Mouse (Mus musculus) left cerebral cortex, adult 8-10 months (tissue): ENCODE data around the gene Gm9844. TPM values are rescaled to one million over a fixed set of nuclear protein-coding genes. Genes with fewer than 3 reads are reported as not detected.
"Not testable (repeated sequence)": the region's sequence is repeated elsewhere in the genome, so short reads cannot be mapped to it uniquely, and the experiment has no call there.

Source experiments
- DNase-seq, 2 experiments: peaks; one replicate each; pipeline ENCODE4 v3.0.0; 2022; ENCODE audit warnings: low spot score in 2 of 2
- total RNA-seq, 4 experiments: library from RNA; stranded (reverse); gene quantifications; 2 replicates each; pipeline ENCODE4 v1.2.4; 2022

The Gm9844 gene
- total RNA-seq, 4 experiments from 2014 or later, result not detected

GRCm38 (mm10) chr7:24869080-24869479 lies 7.1 kb downstream of the Gm9844 start:
- DNase-seq, result no peak

DNA sequence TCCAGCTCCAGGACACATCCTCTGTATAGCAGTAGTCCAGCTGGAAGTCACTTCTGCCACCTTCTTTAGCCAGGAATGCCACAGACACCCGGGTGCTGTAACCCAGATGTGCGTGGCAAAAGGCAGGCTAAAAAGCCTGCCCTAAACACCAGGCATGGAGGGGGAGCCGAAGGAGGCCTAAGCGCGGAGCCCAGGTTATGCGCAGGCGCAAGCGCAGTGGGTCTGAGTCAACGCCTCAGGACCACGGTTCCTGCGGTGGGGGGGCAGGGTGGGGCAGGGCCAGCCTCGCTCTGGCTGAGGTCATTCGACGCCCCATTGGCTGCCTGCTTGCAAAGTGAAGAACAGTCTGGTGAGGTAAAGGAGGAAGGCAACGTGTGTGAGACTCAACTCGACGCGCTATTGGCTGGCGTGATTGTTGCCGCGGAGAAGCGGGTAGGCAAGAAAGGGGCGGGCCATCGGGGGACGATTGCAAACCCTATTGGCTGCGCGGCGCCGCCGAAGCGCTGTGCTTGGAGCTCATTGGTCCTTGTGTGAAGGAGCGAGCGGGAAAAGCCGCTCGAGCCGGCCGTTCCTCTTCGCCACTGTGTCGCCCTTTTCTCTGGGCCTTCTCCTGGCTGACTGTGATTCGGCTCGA lies 7.6 kb downstream of the Gm9844 start, which contains the start of the genes Lypd4 and Dmrtc2:
Gene Lypd4, minus strand, starts transcription at position 410 of the 634 bp plus-strand sequence.
Gene Dmrtc2, plus strand, starts transcription at position 526 of the 634 bp plus-strand sequence.
- DNase-seq, result no peak

DNA sequence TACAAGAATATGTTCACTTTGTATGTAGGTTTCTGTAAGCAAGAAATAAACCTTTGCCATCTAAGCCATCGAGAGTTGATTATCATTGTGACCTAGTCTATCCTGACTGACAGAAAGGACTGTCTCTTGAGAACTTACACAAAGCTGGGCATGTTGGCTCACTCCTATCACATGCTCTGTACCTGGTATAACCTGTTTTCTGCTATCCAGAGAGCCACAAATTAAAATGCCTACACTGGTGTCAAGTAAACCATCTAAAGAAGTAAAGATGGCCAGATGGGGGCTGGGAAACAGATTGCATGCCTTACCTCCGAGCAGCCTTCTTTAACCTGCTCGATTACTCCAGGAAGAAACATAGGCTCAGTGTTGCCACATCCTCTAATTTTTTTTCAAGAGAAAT lies 15.6 kb downstream of the Gm9844 start:
- DNase-seq, result no peak

- DNase-seq, result no peak
These were observed 17.6 kb downstream of the Gm9844 start for GRCm38 (mm10) chr7:24879620-24880019.

GRCm38 (mm10) chr7:24882416-24883199 lies 20.6 kb downstream of the Gm9844 start:
- no peak for DNase-seq

- DNase-seq, result peak; percentile 95 to 99
These were observed 22.1 kb downstream of the Gm9844 start, which contains the start of gene Rps19 for GRCm38 (mm10) chr7:24883896-24884692. Rps19 (plus strand) TSS chr7:24884371.

- DNase-seq, result no peak
These were observed 22.8 kb downstream of the Gm9844 start for GRCm38 (mm10) chr7:24884693-24885291.

- DNase-seq, result no peak
These were observed 23.7 kb downstream of the Gm9844 start for GRCm38 (mm10) chr7:24885468-24886307.

GRCm38 (mm10) chr7:24886308-24886633 lies 24.3 kb downstream of the Gm9844 start:
- no peak for DNase-seq

DNA sequence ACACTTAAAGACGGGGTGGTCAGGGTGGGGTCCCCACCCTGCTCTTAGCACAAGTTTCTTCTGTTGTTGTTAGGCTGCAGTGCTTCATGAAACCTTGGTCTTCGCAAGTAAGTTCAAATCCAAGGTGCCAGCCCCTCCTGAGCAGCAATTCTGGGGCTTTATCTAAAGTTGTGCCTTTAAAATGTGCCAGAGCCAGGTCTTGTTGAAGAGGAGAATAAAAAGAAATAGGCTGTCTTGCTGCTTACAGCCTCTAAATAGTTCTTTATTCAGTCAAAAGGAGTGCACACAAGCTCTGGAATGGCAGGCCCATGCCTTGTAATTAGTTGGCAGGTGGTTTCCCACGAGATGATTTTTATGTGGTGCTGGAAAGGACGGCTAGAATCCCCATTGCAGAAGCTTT lies 25.1 kb downstream of the Gm9844 start:
- no peak for DNase-seq

DNA sequence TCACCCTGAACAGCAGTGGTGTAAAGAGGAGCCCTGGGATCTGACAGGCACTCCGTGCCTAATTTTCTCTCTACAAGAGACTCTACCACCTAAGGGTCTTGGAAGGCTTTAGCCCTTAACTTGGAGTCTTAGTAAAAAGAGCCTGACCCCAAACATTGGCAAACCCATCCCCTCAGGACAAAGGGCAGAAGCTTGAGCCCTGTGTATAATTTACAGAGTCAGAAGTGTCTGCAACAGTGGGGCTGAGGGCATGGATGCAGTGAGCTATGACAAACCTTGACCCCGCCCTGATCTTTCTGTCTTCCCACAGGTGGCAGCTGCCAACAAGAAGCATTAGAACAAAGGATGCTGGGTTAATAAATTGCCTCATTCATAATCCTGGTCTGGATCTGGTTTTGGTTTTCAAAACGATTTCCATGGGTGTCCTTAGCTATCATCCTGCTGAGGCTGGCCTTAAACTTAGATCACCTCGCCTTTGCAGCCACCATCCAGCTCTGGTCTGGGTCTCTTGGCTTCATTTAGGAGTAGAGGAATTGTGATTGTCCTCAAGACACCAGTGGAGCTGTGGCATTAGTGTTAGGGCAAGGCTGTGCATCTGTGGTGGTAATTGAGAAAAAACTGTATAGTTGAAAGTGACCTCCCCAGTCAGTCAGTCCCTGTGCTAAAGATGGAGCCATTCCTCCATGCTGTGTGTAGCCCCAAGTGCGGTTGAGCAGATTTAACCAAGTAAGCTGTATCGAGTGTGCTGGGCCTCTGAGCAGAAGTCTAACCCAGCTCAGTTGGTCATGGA lies 27.6 kb downstream of the Gm9844 start:
- no peak for DNase-seq

- no peak for DNase-seq
These were observed 28.5 kb downstream of the Gm9844 start for GRCm38 (mm10) chr7:24890281-24891216.

DNA sequence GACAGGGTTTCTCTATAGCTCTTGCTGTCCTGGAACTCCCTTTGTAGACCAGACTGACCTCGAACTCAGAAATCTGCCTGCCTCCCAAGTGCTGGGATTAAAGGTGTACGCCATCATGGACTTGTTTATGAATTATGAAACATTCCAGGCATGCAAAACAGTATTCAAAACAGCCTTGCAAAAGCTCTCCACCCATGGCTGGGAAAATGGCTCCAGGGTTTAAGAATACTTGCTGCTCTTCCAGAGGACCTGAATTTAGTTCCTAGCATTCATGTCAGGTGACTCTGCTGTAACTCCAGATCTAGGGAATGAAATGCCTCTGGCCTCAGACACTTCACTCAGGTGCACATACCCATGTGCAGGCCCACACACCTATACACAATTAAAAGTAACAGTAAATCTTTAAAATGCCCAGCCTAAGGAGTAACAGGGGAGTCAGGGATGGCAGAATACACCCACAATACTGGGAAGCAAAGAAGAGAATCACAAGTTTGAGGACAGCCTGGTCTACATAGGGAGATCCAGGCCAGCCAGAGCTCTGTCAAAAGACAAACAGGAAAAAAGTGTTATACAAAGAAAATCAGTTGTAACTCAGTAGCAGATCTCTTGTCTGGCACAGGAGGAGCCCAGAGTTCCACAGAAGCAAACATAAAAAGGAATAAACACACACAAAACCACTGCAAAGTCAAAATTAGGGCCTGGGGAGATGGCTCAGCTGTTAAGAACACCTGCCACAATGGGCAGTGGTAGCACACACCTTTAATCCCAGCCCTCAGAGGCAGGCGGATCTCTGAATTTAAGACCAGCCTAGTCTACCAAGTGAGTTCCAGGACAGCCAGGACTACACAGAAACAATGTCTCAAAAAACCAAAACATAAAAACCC lies 29.5 kb downstream of the Gm9844 start:
- DNase-seq, result no peak

DNA sequence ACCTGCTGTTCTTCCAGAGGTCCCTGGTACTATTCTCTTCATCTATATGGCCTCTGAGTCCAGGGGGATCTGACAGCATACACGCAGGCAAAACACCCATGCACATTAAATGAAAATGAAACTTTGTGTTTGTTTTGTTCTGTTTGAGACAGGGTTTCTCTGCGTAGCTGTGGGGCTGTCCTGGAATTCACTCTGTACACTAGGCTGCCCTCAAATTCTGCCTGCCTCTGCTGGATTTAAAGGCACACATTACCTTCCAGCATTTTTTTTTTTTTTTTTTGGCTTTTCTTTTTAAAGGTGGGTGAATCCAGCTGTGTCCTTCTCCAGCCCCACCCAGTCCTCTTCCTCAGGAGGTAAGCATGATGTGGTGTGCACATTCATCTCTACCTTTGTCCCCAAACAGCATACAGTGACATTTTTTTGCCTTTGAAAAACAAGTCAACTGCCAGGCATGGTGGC lies 30.1 kb downstream of the Gm9844 start:
- DNase-seq, result no peak

DNA sequence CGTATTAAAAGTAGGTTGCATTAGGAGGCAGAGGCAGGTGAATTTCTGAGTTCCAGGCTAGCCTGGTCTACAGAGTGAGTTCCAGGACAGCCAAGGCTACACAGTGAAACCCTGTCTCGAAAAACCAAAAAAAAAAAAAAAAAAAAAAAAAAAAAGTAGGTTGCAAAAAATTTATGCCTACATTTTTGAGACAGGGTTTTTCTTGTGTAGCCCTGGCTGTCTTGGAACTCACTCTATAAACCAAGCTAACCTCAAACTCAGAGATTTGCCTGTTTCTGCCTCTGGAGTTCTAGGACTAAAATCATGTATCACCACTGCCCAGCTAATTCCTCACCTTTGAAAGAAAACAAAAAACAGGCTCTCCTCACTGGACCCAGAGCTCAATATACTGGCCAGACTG lies 33.7 kb downstream of the Gm9844 start:
- DNase-seq, result not testable (repeated sequence)

DNA sequence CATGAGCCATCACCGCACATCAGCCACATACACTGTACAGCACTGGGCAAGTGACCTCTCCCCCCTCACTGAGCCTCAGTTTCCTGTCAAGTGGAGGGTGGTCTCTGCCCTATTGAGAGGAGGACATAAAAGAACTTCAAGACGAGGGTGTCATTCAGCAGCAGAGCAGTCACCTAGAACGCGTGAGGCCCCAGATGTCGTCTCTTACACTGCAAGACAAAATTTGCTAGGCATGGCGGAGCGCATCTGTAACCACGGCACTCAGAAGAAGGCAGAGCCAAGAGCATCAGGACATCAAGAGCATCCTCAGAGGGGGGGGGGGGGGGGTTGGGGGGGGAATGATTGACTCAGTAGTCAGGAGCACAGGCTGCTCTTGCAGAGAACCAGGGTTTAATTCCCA lies 34.3 kb downstream of the Gm9844 start:
- no peak for DNase-seq

DNA sequence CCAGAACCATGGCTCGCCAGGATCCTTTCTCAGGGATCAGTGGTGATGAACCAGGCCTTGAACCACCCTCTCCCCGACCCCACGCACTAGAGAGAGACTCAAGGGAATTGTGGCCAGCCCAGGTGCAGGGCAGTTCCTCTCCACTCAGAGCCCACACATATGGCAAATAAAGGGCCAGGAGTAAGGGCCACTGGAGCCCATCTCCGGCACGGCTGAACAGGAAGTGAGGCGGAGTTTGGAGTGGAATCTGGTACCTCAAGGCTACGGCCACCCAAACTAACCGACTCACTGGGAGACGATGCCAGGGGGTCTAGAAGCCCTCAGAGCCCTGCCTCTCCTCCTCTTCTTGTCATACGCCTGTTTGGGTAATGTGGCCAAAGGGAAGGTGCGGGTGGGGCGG lies 35.2 kb downstream of the Gm9844 start, which contains the start of gene Cd79a:
Gene Cd79a, plus strand, starts transcription at position 158 of the 400 bp plus-strand sequence.
- DNase-seq, result no peak

GRCm38 (mm10) chr7:24897959-24898358 lies 35.9 kb downstream of the Gm9844 start:
- no peak for DNase-seq
